8 mouse cellular contexts compared by ENCODE assay signal in genomic region chr7:104315369-104316080, GRCm38 (mm10). TPM values are rescaled to one million over a fixed set of nuclear protein-coding genes. Genes with fewer than 3 reads are reported as not detected.
DNase-seq lines count a peak whose midpoint lies in the region; ATAC-seq and TF ChIP-seq lines count a peak whose summit lies in the region.
"Not testable (repeated sequence)": the region's sequence is repeated elsewhere in the genome, so short reads cannot be mapped to it uniquely, and the experiment has no call there.

Gene Trim12a (minus strand): TSS chr7:104315466.

- peak within 1 kb of the TSS; percentile 22 for H3K4me3 ChIP-seq in embryonic facial prominence, embryonic 12.5 days
- peak within 1 kb of the TSS; percentile 21; the same call in 1 of the 2 replicates for H3K4me3 ChIP-seq in hindbrain, embryonic 11.5 days (ENCODE audit: low read depth, low read length)
- peak within 1 kb of the TSS; percentile 38 for H3K4me3 ChIP-seq in kidney, embryonic 14.5 days (ENCODE audit: low read length)
- peak within 1 kb of the TSS; percentile 56 for H3K4me3 ChIP-seq in liver, embryonic 13.5 days (replicated peaks)
- peak within 1 kb of the TSS; percentile 5; the same call in 1 of the 2 replicates for H3K4me3 ChIP-seq in midbrain, embryonic 11.5 days (ENCODE audit: low read depth, low read length)
- peak within 1 kb of the TSS; percentile 86 for H3K4me3 ChIP-seq in small intestine, adult 2 months (ENCODE audit: low read depth, low read length)

- H3K27me3 ChIP-seq in embryonic facial prominence, embryonic 12.5 days; hindbrain, embryonic 11.5 days (ENCODE audit: control insufficient read depth, insufficient read depth, low read length); kidney, embryonic 14.5 days (ENCODE audit: control insufficient read depth, insufficient read depth, low read length); liver, embryonic 13.5 days; midbrain, embryonic 11.5 days (ENCODE audit: control insufficient read depth, insufficient read depth, low read length); small intestine, adult 2 months (ENCODE audit: control insufficient read depth, insufficient read depth, low read length): not testable (repeated sequence)

- not testable (repeated sequence) for H3K36me3 ChIP-seq in embryonic facial prominence, embryonic 12.5 days; hindbrain, embryonic 11.5 days (ENCODE audit: control insufficient read depth, insufficient read depth, low read length); kidney, embryonic 14.5 days (ENCODE audit: control insufficient read depth, insufficient read depth, low read length); liver, embryonic 13.5 days; midbrain, embryonic 11.5 days (ENCODE audit: control insufficient read depth, insufficient read depth, low read length); small intestine, adult 2 months (ENCODE audit: control insufficient read depth, insufficient read depth, low read length)

- H3K9me3 ChIP-seq in embryonic facial prominence, embryonic 12.5 days; hindbrain, embryonic 11.5 days (ENCODE audit: control insufficient read depth, low read length); kidney, embryonic 14.5 days (ENCODE audit: control insufficient read depth, low read length); liver, embryonic 13.5 days (replicated peaks); midbrain, embryonic 11.5 days (ENCODE audit: control insufficient read depth, low read length): not testable (repeated sequence)

- not testable (repeated sequence) for DNase-seq in hindbrain, embryonic 11.5 days (ENCODE audit: low spot score); liver, embryonic 13.5 days; midbrain, embryonic 11.5 days (ENCODE audit: low spot score, missing footprints)

- TF ChIP-seq POLR2A in small intestine, adult 2 months (IDR thresholded peaks at IDR 0.05; ENCODE audit: low read depth, low read length): not testable (repeated sequence)

- H3K4me1 ChIP-seq in embryonic facial prominence, embryonic 12.5 days; hindbrain, embryonic 11.5 days (replicated peaks; ENCODE audit: control insufficient read depth, insufficient read depth, low read length); kidney, embryonic 14.5 days (ENCODE audit: control insufficient read depth, insufficient read depth, low read length); liver, embryonic 13.5 days (replicated peaks); midbrain, embryonic 11.5 days (ENCODE audit: control insufficient read depth, insufficient read depth, low read length); small intestine, adult 2 months (ENCODE audit: control insufficient read depth, insufficient read depth, insufficient read length, low read length): not testable (repeated sequence)

- not testable (repeated sequence) for H3K9ac ChIP-seq in embryonic facial prominence, embryonic 12.5 days; hindbrain, embryonic 11.5 days (ENCODE audit: low read depth, low read length)
- peak within 1 kb of the TSS; percentile 23; the same call in 1 of the 2 replicates for H3K9ac ChIP-seq in kidney, embryonic 14.5 days (ENCODE audit: low read depth, low read length)
- peak within 1 kb of the TSS; percentile 12; the same call in 1 of the 2 replicates for H3K9ac ChIP-seq in liver, embryonic 13.5 days
- H3K9ac ChIP-seq in midbrain, embryonic 11.5 days (ENCODE audit: low read length): peak within 1 kb of the TSS; percentile 9; the same call in 1 of the 2 replicates

- H3K4me2 ChIP-seq in embryonic facial prominence, embryonic 12.5 days (replicated peaks): peak within 1 kb of the TSS; percentile 42
- 0 out of 2 replicates have a peak within 1 kb of the TSS, but pooled peaks have one; percentile 14 for H3K4me2 ChIP-seq in hindbrain, embryonic 11.5 days (replicated peaks; ENCODE audit: low read depth, low read length)
- peak within 1 kb of the TSS; percentile 43 for H3K4me2 ChIP-seq in kidney, embryonic 14.5 days (replicated peaks; ENCODE audit: low read depth, low read length)
- H3K4me2 ChIP-seq in liver, embryonic 13.5 days: peak within 1 kb of the TSS; percentile 65
- peak within 1 kb of the TSS; percentile 21 for H3K4me2 ChIP-seq in midbrain, embryonic 11.5 days

- not testable (repeated sequence) for H3K27ac ChIP-seq in embryonic facial prominence, embryonic 12.5 days; hindbrain, embryonic 11.5 days (ENCODE audit: low read depth, low read length); kidney, embryonic 14.5 days (ENCODE audit: low read depth, low read length); midbrain, embryonic 11.5 days (ENCODE audit: low read depth, low read length)
- H3K27ac ChIP-seq in liver, embryonic 13.5 days: peak within 1 kb of the TSS; percentile 39; the same call in 1 of the 2 replicates
- H3K27ac ChIP-seq in small intestine, adult 2 months (ENCODE audit: insufficient read depth, low read depth, low read length): peak within 1 kb of the TSS; percentile 97

- peak; percentile 94 for ATAC-seq in CD4-positive, CD25-positive, alpha-beta regulatory T cell, adult 4 months
- ATAC-seq in embryonic facial prominence, embryonic 12.5 days (ENCODE audit: insufficient number of reproducible peaks, insufficient read depth, low FRiP score, low TSS enrichment): not testable (repeated sequence)
- 0 out of 2 replicates have a peak, but pooled peaks have one; percentile 47 for ATAC-seq in frontal cortex, adult (ENCODE audit: low TSS enrichment)
- ATAC-seq in hindbrain, embryonic 11.5 days (ENCODE audit: low FRiP score): peak; percentile 56; the same call in 1 of the 2 replicates
- peak; percentile 93 for ATAC-seq in kidney, embryonic 14.5 days (ENCODE audit: low FRiP score, low TSS enrichment)
- peak; percentile 98 for ATAC-seq in liver, embryonic 13.5 days (ENCODE audit: low read depth)
- peak; percentile 67 for ATAC-seq in midbrain, embryonic 11.5 days (ENCODE audit: low FRiP score)

- WGBS in embryonic facial prominence, embryonic 12.5 days: 30% methylated on average over 4 of the region's 4 CpGs
- WGBS in hindbrain, embryonic 11.5 days: 33% methylated on average over 4 of the region's 4 CpGs
- WGBS in kidney, embryonic 14.5 days: 20% methylated on average over 4 of the region's 4 CpGs
- 15% methylated on average over 4 of the region's 4 CpGs for WGBS in liver, embryonic 13.5 days (ENCODE audit: insufficient replicate concordance)
- WGBS in midbrain, embryonic 11.5 days: 23% methylated on average over 4 of the region's 4 CpGs
- 7% methylated on average over 4 of the region's 4 CpGs for WGBS in small intestine, adult 2 months

- not testable (repeated sequence) for TF ChIP-seq CTCF in small intestine, adult 2 months (IDR thresholded peaks at IDR 0.05; ENCODE audit: extremely low read depth, insufficient read length, insufficient replicate concordance, low read depth, low read length)

RNA-seq across cellular contexts. Expression of gene Trim12a, which starts in this region (rescaled TPM):
- polyA plus RNA-seq in CD4-positive, CD25-positive, alpha-beta regulatory T cell, adult 4 months (2017; shearing (Covaris generic)): 100 to 1,000 TPM; 162 to 190 TPM
- 5.3 and 5.8 TPM in 2 replicates for polyA plus RNA-seq in embryonic facial prominence, embryonic 12.5 days (2016; fragmentation: Nextera tagmentation; extraction: Ambion mirVana)
- 2.1 and 3.2 TPM in 2 replicates for polyA plus RNA-seq in hindbrain, embryonic 11.5 days (2014; fragmentation: Nextera tagmentation; extraction: Ambion mirVana)
- 4.5 and 6.3 TPM in 2 replicates for polyA plus RNA-seq in kidney, embryonic 14.5 days (2014; fragmentation: Nextera tagmentation; extraction: Ambion mirVana)
- polyA plus RNA-seq in liver, embryonic 13.5 days (2015; fragmentation: Nextera tagmentation; extraction: Ambion mirVana): 3.4 and 3.6 TPM in 2 replicates
- polyA plus RNA-seq in midbrain, embryonic 11.5 days (2014; fragmentation: Nextera tagmentation; extraction: Ambion mirVana): 1.9 and 2.1 TPM in 2 replicates
- 2.8 and 5.9 TPM in 2 replicates for polyA plus RNA-seq in small intestine, adult 2 months (2012; rRNA removed)

Comparison
In these comparisons a context has a peak if more than half of its experiments do, and no peak if none do; other contexts are left out.
1. RNA of gene Trim12a (polyA plus RNA-seq): 162 to 190 TPM in CD4-positive, CD25-positive, alpha-beta regulatory T cell, adult 4 months; 4.5 to 6.3 TPM in kidney, embryonic 14.5 days, 2.8 to 5.9 TPM in small intestine, adult 2 months, 5.3 to 5.8 TPM in embryonic facial prominence, embryonic 12.5 days, 3.4 to 3.6 TPM in liver, embryonic 13.5 days, 2.1 to 3.2 TPM in hindbrain, embryonic 11.5 days and 1.9 to 2.1 TPM in midbrain, embryonic 11.5 days; every median in the first group is over 10 times any median in the second.
2. H3K4me2 ChIP-seq: peak in every context shown above with its lines; median percentile 65 in liver, embryonic 13.5 days; 43 in kidney, embryonic 14.5 days; 42 in embryonic facial prominence, embryonic 12.5 days; 21 in midbrain, embryonic 11.5 days; 14 in hindbrain, embryonic 11.5 days.
3. H3K4me3 ChIP-seq: peak in every context shown above with its lines; median percentile 86 in small intestine, adult 2 months; 56 in liver, embryonic 13.5 days; 38 in kidney, embryonic 14.5 days; 22 in embryonic facial prominence, embryonic 12.5 days; 21 in hindbrain, embryonic 11.5 days; 5 in midbrain, embryonic 11.5 days.